Mouse (Mus musculus): ENCODE results near the gene Scn8a. TPM values are rescaled to one million over a fixed set of nuclear protein-coding genes. Genes with fewer than 3 reads are reported as not detected.
A peak's percentile ranks its signal among the peaks of the same experiment; 100 is the strongest.

The Scn8a gene
- total RNA-seq, 2 experiments from 2014 or later = 0.37 to 1.00 TPM

DNA sequence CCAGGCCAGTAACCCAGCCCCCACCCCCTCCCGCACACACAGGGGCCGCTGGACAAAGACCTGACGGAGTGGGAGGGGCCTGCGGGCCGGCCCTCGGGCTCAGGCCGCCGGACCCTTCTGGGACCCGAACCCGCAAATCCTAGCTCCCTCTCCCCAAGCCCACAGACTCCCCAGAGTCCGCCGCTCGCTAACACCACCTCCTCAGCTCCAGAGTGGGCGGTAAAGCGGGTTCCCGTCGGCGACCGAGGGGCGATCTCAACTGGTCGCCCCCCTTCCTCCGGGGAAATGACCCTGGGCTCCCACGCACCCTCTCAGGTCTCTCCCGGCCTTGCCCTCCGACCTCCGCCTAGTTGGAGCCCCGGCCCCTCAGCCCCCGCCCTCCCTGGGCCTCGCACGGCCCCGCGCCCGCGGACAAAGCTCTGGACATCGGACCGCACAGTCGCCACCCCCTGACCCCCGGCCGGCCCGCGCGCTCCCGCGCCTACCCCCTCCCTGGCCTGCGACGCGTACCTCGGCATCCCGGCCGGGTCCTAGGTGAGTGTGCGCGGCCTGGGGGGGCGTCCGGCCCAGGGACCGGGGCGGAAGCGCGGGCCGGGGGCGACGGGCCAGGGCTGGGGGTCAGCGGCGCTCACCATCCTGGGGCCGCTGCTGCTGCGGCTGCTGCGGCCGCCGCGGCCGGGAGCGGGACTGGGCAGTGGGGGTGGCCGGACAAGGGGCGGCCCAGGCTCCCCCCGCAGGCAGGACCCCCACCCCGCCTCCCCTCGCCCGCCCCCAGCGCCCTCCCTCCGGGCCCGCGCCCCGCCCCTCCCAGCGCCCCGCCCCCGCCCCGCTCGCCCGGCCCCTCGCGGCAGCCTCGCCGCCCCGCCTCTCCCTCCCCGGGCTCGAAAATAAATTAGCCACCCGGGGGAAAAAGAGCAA lies 208.4 kb downstream of the Scn8a start, which contains the start of gene Fignl2:
Gene Fignl2, minus strand, starts transcription at position 755 of the 918 bp plus-strand sequence.
- intact Hi-C loops (cut with DNase I; ENCODE audit: low total_unique reads) = no loop called here
- DNase-seq = peak; percentile 45

DNA sequence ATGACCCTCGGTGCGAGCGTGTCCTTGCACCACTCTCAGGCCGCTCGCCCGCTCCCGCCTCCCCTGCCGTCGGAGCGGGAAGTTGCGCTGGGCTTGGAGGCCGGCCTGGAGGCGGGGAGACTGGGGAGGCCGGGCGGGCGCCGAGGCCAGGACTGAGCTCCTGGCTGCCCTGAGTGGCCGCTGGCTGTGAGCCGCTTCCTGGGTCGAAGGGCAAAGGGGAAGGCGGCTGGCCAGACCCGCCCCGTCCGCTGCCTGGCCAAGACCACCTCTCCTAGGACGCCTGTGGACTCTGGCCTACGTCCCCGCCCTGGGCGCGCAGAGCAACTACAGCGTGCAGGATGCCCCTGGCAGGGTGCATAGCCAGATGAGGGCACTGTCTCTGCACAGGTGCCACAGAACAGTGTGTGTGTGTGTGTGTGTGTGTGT lies 209.1 kb downstream of the Scn8a start:
- peak; percentile 90 for DNase-seq
- intact Hi-C loops (cut with DNase I; ENCODE audit: low total_unique reads) = no loop called here

DNA sequence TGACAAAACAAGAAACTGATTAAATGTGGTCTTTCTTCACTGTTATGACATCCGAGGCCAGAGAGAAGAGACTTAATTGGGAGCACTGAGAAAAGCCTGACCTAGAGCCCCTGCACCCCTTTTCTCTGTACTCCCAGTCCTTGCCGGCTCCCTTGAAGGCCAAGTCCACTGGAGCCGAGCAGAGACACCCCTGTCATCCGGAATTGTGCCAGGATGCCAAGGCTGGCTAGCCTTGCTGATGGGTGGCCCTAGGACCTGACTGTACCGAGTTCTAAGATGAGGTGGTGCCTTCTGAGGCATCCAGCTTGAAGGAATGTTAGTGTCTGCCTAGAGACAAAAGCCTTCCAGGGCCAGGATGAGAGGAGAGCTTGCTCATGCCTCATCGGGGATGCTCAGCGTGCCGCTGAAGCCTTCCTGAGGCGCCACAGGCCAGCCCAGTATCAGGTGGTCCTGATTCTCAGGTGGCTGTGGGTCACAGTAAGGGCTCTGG lies 210.4 kb downstream of the Scn8a start:
- no peak for DNase-seq
- intact Hi-C loops (cut with DNase I; ENCODE audit: low total_unique reads) = no loop called here

- no peak for DNase-seq
- intact Hi-C loops (cut with DNase I; ENCODE audit: low total_unique reads) = no loop called here
These were observed 211.4 kb downstream of the Scn8a start for GRCm38 (mm10) chr15:101081035-101081548.

- intact Hi-C loops (cut with DNase I; ENCODE audit: low total_unique reads) = no loop called here
- peak; percentile 40 for DNase-seq
These were observed 212.6 kb downstream of the Scn8a start for GRCm38 (mm10) chr15:101082236-101082635.

DNA sequence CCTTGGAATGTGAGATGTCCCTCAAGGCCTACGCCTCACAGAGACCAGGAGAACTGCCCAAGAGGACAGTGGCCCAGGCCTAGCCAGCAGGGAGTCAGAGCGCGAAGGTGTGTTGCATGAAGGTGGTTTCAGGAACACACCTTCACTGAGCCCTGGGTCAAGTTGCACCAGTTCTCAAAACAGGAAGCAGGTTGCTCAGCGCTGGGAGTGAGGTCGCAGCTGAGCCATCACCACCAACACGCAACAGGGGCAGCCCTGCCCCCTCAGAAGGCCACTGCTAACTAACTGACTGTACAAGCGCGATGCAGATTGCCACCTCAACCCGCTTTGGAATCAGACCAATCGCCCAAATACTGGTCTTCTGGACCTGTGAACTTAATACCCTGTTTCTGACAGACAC lies 214.8 kb downstream of the Scn8a start:
- intact Hi-C loops (cut with DNase I; ENCODE audit: low total_unique reads) = no loop called here
- DNase-seq = no peak

- intact Hi-C loops (cut with DNase I; ENCODE audit: low total_unique reads) = no loop called here
- DNase-seq = no peak
These were observed 216.8 kb downstream of the Scn8a start for GRCm38 (mm10) chr15:101086451-101086850.

DNA sequence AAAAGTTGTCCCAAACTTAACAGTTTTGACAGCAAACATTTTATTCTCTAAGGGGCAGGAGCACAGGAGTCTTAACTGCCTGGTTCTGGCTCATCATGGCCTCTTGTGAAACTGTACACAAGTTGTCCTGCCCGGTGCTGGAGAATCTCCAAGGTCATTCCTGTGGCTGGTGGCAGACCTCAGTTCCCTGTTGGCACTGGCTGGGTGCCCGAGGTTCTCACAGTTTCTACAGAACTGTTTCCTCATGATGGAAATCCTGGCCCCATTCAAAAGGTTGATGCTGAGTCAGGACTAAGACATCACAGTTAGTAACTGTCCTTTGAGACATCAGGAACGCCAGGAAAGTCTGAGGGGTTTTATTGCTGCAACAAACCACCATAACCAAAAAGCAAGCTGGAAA lies 217.3 kb downstream of the Scn8a start:
- peak; percentile 63 for DNase-seq
- intact Hi-C loops (cut with DNase I; ENCODE audit: low total_unique reads) = no loop called here

GRCm38 (mm10) chr15:101088291-101088690 lies 218.6 kb downstream of the Scn8a start:
- intact Hi-C loops (cut with DNase I; ENCODE audit: low total_unique reads) = no loop called here
- DNase-seq = no peak

DNA sequence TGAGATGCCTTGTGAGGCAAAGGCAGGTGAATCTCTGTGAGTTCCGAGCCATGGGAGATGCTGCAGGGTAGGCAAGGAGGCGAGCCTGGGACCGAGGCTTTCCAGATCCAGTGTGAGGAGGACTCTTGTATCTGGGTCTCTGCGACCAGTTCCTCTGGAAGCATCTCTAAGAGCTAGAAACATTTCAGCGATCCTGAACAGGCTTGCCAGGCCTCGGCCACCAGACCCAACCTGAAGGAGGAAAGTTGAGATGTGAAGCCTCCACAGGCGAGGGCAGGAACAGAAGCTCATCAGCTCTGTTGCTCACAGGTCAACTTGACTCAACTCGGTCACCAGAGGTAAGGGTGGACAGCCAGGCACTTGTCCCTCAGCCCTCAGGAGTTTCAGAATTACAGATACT lies 221.9 kb downstream of the Scn8a start:
- intact Hi-C loops (cut with DNase I; ENCODE audit: low total_unique reads) = no loop called here
- DNase-seq = no peak

- no peak for DNase-seq
- intact Hi-C loops (cut with DNase I; ENCODE audit: low total_unique reads) = no loop called here
These were observed 222.6 kb downstream of the Scn8a start for GRCm38 (mm10) chr15:101092121-101092828.

DNA sequence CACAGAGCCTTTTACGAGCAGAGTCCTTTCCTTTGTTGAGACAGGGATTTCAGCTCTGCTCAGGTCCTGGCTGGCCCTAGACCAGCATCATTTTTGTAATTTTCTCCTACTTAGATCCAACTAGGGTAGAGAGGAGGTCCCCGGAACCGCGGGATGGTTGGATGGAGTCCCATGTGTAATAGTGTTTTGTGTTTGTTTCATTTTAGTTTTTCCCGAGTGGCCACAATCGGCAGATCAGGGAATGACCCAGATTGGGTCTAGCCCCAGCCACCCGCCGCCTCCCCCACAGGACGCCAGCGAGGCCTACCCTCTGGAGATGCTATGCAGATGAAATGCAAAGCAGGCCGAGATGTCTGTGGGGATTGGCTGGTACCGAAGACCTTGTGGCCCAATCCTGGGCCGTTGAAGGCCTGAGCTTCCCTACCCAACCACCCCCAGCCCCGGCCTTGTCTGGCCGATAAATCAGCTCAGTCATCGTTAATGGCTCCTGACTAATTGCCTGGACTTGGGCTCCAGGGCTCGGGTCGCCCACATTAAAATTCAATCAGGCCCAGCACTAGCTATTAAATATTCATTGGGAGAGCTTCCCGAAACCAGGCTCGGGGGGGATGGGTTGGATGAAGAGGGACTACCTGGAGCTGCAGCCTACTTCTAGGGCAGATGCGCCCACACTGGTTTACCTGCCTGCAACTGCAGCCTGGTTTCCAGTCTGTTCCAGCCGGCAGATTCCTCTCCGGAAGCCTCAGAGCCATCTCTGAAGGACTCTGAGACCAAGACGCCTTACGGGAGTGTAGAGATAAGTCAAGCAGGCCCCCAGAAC lies 223.4 kb downstream of the Scn8a start:
- no peak for DNase-seq
- intact Hi-C loops (cut with DNase I; ENCODE audit: low total_unique reads) = no loop called here

GRCm38 (mm10) chr15:101093988-101094387 lies 224.3 kb downstream of the Scn8a start:
- intact Hi-C loops (cut with DNase I; ENCODE audit: low total_unique reads) = no loop called here
- DNase-seq = no peak

- DNase-seq = no peak
- intact Hi-C loops (cut with DNase I; ENCODE audit: low total_unique reads) = no loop called here
These were observed 225.3 kb downstream of the Scn8a start for GRCm38 (mm10) chr15:101094979-101095378.

DNA sequence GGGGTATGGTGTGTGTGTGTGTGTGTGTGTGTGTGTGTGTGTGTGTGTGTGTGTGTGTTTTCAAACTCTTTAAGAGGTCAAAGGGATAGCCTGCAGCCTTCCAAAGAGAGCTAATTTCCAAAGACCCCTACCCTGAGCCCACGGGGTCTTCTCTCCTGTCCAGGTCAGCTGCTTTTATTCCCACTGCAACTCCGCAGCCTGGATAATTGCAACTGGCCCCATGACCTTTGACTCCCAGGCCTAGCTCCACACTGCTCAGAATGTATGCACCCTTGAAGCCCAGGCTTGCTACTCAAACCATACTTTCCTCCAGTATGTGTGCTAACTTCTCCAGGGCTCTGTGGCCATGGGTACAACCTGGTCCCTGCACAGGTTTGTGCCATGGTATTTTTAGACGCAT lies 225.7 kb downstream of the Scn8a start:
- intact Hi-C loops (cut with DNase I; ENCODE audit: low total_unique reads) = no loop called here

More for the DNA sequence above, 225.7 kb downstream of the Scn8a start:
- DNase-seq = no peak

Other genes with a start within 250 kb of the Scn8a start
- 1 to 10 TPM; 6.0 to 6.4 TPM for gene Smagp, start 232.9 kb upstream of the Scn8a start, total RNA-seq (2021)
- gene Bin2, start 200.3 kb upstream of the Scn8a start, total RNA-seq (2021) = under 1 TPM; 0.53 to 0.89 TPM
- gene Cela1, start 181.9 kb upstream of the Scn8a start, total RNA-seq (2021) = not detected
- gene Galnt6, start 140.5 kb upstream of the Scn8a start, total RNA-seq (2021) = under 1 TPM; 0.18 to 0.33 TPM
- 1 to 10 TPM; 2.0 to 6.0 TPM for gene Slc4a8, start 108.1 kb upstream of the Scn8a start, total RNA-seq (2021)
- gene Gm47841, start 177.5 kb downstream of the Scn8a start, total RNA-seq (2021) = not detected
- gene Fignl2, start 208.7 kb downstream of the Scn8a start, total RNA-seq (2021) = 1 to 10 TPM; 1.3 to 1.4 TPM
- not detected for gene Ankrd33, start 245.9 kb downstream of the Scn8a start, total RNA-seq (2021)